Mouse (Mus musculus): ENCODE results near the gene Olfr1315-ps1. TPM values are rescaled to one million over a fixed set of nuclear protein-coding genes. Genes with fewer than 3 reads are reported as not detected.

The Olfr1315-ps1 gene
- not detected in 2 replicates for polyA plus RNA-seq (2012; rRNA removed)

DNA sequence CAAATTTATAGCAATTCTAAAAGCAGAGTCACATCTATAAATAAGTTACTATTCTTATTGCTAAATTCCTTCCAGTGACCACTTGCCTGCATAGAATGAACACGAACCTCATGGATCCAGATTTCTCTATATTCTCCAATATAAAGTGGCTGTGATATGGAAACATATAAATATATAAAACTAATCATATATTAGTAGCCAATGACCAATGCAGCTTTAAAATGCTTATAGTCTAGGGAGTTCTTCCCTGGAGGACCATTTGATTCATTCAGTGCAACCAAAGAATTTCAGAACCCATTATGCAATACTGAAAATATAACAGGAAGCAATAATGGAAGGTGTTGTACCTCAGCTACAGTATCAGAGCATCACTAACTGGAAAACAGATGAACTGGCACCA is at the start of gene Olfr1315-ps1:
Gene Olfr1315-ps1, minus strand, starts transcription at position 101 of the 400 bp plus-strand sequence.

DNA sequence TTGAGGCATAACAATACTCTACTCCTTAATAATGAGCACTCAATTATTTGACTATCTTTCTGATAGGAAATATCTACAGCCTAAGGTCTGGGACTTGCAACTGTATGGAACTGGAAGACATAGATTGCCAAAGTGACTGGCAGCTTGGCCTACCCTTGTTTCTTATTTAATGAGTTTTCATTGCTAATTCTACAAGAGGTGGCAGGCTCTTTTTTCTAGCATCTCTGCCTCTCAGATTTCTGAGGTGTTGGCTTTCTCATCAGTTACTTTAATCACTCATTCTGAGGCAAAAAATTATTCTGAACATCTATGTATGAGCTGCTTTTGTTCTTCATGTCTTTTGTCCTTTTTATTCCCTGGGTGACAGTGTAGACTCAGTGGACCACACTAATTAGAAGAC is 38.7 kb upstream of the Olfr1315-ps1 start, which contains the start of gene Olfr1318:
Gene Olfr1318, plus strand, starts transcription at position 301 of the 400 bp plus-strand sequence.

DNA sequence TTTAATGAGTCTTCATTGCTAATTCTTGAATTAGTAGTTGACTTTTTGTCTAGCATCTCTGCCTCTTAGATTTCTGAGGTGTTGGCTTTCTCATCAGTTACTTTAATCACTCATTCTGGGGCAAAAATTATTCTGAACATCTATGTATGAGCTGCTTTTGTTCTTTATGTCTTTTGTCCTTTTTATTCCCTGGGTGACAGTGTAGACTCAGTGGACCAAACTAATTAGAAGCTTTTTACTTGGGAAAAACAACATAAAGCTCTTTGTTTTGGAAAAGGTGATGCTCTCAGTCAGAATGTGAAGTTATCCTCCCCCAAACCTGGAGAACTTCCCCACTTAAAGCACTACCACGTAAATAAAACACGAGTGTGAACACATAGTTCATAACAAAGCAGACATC is 24.8 kb upstream of the Olfr1315-ps1 start, which contains the start of gene Olfr1317:
Gene Olfr1317, plus strand, starts transcription at position 301 of the 400 bp plus-strand sequence.

DNA sequence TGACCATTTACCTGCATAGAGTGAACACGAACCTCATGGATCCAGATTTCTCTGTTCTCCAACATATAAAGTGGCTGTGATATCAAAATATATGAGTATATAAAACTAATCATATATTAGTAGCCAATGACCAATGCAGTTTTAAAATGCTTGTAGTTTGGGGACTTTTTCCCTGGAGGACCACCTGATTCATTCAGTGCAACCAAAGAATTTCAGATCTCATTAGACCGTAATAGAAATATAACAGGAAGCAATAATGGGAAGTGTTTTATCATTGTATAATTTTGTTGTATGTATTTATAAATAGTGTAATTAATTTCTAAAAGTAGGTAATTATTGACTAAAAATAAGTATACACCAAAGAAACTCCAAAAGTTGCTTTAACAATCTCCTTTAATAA is 19.6 kb upstream of the Olfr1315-ps1 start, which contains the start of gene Olfr1316:
Gene Olfr1316, minus strand, starts transcription at position 101 of the 400 bp plus-strand sequence.

DNA sequence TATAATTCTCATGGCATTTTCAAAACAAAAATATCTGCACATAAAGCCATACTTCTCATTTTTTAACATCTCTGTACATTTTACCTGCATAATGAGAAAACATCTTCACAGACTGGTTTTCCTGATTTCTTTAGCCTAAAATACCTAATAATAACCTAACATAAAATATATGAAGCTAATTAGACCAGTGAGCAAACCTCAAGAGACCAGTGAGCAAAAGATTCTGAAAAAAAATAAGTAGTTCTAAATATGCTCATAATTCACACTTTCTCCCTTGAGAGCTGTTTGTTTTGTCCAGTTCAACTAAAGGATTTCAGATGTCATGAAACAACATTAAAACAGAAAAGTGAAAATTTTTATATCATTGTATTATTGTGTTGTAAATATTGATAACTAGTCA is 18.6 kb downstream of the Olfr1315-ps1 start, which contains the start of gene Olfr1314:
Gene Olfr1314, minus strand, starts transcription at position 101 of the 400 bp plus-strand sequence.

DNA sequence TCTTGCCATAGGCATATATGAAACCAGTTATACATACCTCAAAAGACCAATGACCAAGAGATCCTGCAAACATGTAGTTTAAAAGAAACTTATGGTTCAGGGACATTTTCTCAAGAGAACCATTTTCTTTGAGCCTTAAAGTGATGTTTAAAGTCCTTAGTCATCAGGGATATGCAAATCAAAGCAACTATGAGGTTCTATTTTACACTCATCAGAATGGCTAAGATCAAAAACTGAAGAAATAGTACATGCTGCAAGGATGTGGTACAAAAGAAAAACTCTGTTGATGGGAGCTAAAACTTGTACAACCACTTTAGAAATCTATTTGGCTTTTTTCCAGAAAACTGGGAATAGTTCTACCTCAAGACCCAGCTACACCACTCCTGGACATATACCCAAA is 37.5 kb downstream of the Olfr1315-ps1 start, which contains the start of gene Olfr1313:
Gene Olfr1313, minus strand, starts transcription at position 101 of the 400 bp plus-strand sequence.

Other genes starting within 250 kb of the Olfr1315-ps1 start
- gene Olfr1305, start 238.3 kb downstream of the Olfr1315-ps1 start, polyA plus RNA-seq (2012; rRNA removed) = not detected in 2 replicates
- gene Olfr1306, start 199.2 kb downstream of the Olfr1315-ps1 start, polyA plus RNA-seq (2012; rRNA removed) = not detected in 2 replicates
- gene Olfr1307, start 166.0 kb downstream of the Olfr1315-ps1 start, polyA plus RNA-seq (2012; rRNA removed) = under 0.01 TPM in 1 of 2 replicates, not detected in the other
- not detected in 2 replicates for gene Olfr1308, start 150.5 kb downstream of the Olfr1315-ps1 start, polyA plus RNA-seq (2012; rRNA removed)
- gene Olfr1309, start 125.2 kb downstream of the Olfr1315-ps1 start, polyA plus RNA-seq (2012; rRNA removed) = not detected in 2 replicates
- gene Olfr1310, start 102.7 kb downstream of the Olfr1315-ps1 start, polyA plus RNA-seq (2012; rRNA removed) = not detected in 2 replicates
- gene Olfr1311, start 91.0 kb downstream of the Olfr1315-ps1 start, polyA plus RNA-seq (2012; rRNA removed) = not detected in 2 replicates
- gene Olfr1312, start 65.2 kb downstream of the Olfr1315-ps1 start, polyA plus RNA-seq (2012; rRNA removed) = not detected in 2 replicates
- not detected in 2 replicates for gene Olfr1313, start 37.6 kb downstream of the Olfr1315-ps1 start, polyA plus RNA-seq (2012; rRNA removed)
- gene Olfr1314, start 18.7 kb downstream of the Olfr1315-ps1 start, polyA plus RNA-seq (2012; rRNA removed) = not detected in 2 replicates
- not detected in 2 replicates for gene Olfr1316, start 19.5 kb upstream of the Olfr1315-ps1 start, polyA plus RNA-seq (2012; rRNA removed)
- not detected in 2 replicates for gene Olfr1317, start 24.9 kb upstream of the Olfr1315-ps1 start, polyA plus RNA-seq (2012; rRNA removed)
- not detected in 2 replicates for gene Olfr1318, start 38.8 kb upstream of the Olfr1315-ps1 start, polyA plus RNA-seq (2012; rRNA removed)
- gene Lpcat4, start 124.0 kb upstream of the Olfr1315-ps1 start, polyA plus RNA-seq (2012; rRNA removed) = 30.2 and 30.4 TPM in 2 replicates
- gene Nutm1, start 143.9 kb upstream of the Olfr1315-ps1 start, polyA plus RNA-seq (2012; rRNA removed) = not detected in 2 replicates
- 48.0 and 121 TPM in 2 replicates for gene Nop10, start 146.5 kb upstream of the Olfr1315-ps1 start, polyA plus RNA-seq (2012; rRNA removed)
- 26.2 and 33.4 TPM in 2 replicates for gene Slc12a6, start 150.4 kb upstream of the Olfr1315-ps1 start, polyA plus RNA-seq (2012; rRNA removed)
- 0.04 TPM in 1 of 2 replicates, not detected in the other for gene Gm21985, start 150.9 kb upstream of the Olfr1315-ps1 start, polyA plus RNA-seq (2012; rRNA removed)